Mouse (Mus musculus) kidney, adult 2 months (tissue): ENCODE measurements around the gene Imp3.
A peak's percentile ranks its signal among the peaks of the same experiment; 100 is the strongest.

ENCODE experiments used
- CTCF ChIP-seq: fragments of 200-500 bp; conservative IDR thresholded peaks from 2 replicates; pipeline ENCODE4 v1.5.1; 2011; ENCODE audit warnings: low read depth, mild to moderate bottlenecking, control low read depth, low read length, moderate library complexity, mixed read lengths; ENCODE audit not compliant: insufficient read depth, insufficient read length
- POLR2A ChIP-seq: fragments of 200-500 bp; IDR thresholded peaks from one replicate; pipeline ENCODE4 v1.6.1; 2011; ENCODE audit warnings: low read depth, low read length, control low read depth

DNA sequence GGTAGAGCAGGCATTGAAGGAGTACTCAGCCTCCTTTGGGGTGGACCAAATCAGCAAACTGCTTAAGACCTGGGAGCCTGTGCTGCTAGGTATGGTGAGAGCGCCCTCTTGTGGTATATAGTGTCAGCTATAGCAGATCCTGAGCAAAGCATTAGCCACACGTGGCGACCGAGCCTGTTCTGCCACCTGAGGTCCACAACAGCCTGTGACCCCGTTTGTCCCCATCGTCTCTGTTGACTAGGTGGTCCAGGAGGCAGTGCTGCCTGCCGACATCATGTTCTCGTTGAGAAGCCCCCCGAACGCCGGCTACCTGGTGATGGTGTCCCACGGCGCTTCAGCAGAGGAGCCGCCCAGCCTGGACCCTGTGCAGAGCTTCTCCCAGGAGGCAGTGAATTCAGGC lies 47.5 kb upstream of the Imp3 start:
- TF ChIP-seq POLR2A: no peak
- TF ChIP-seq CTCF: peak; percentile 94
